In genomic region chr8:75215931-75216330, GRCm38 (mm10) we compare ENCODE assay signal across 21 mouse cellular contexts. TPM values are rescaled to one million over a fixed set of nuclear protein-coding genes. Genes with fewer than 3 reads are reported as not detected.
DNase-seq lines count a peak whose midpoint lies in the region; ATAC-seq and TF ChIP-seq lines count a peak whose summit lies in the region.
"Had no signal": no experiment of that assay in that cellular context is flagged by ENCODE, and none has a peak within 500 bp of the region (broad histone marks: within the 10 kb centered on the region; RNA-seq: fewer than 3 reads in every experiment).

No protein-coding gene starts in this region.

- ATAC-seq in cerebellum, adult (ENCODE audit: insufficient number of reproducible peaks, low FRiP score, low TSS enrichment), result no peak
- no peak for ATAC-seq in liver, postnatal 0 days
- ATAC-seq in stomach, embryonic 15.5 days (ENCODE audit: insufficient read depth, low FRiP score, low read depth), result peak; percentile 12; the same call in 1 of the 2 replicates
- no peak for ATAC-seq in hindbrain, postnatal 0 days
- ATAC-seq: forebrain, embryonic 13.5 days had no signal

- DNase-seq in cerebellum, adult 18-20 months, result peak; percentile 28 to 44
- DNase-seq in liver, postnatal 0 days, result peak; percentile 12
- DNase-seq in liver, result no peak
- peak; percentile 40 to 49 for DNase-seq in cerebellum, postnatal 14 days
- no peak for DNase-seq in hindbrain, postnatal 0 days (ENCODE audit: low spot score)
- no peak for DNase-seq in adrenal gland, adult 2 months
- DNase-seq: adrenal gland, adult 8-10 months; gastrocnemius, postnatal 36 days; kidney, adult 8-10 months; kidney, postnatal 36 days; left cerebral cortex, postnatal 4 days; liver, embryonic 13.5 days; midbrain, embryonic 14.5 days; thymus, postnatal 36 days had no signal

- TF ChIP-seq EP300 in liver, postnatal 0 days (IDR thresholded peaks at IDR 0.05; ENCODE audit: low read depth), result no peak

- no peaks in the 10 kb centered on the region for H3K36me3 ChIP-seq in liver, postnatal 0 days (replicated peaks; ENCODE audit: insufficient read depth, low read length)
- no peaks in the 10 kb centered on the region for H3K36me3 ChIP-seq in stomach, embryonic 15.5 days
- H3K36me3 ChIP-seq in hindbrain, postnatal 0 days (ENCODE audit: insufficient read depth, low read length), result no peaks in the 10 kb centered on the region
- H3K36me3 ChIP-seq: hindbrain, embryonic 15.5 days; liver, embryonic 13.5 days had no signal

- no peak for TF ChIP-seq CTCF in liver, postnatal 0 days (IDR thresholded peaks at IDR 0.05; ENCODE audit: low read depth)
- no peak for TF ChIP-seq CTCF in hindbrain, postnatal 0 days (IDR thresholded peaks at IDR 0.05; ENCODE audit: low read depth)

- H3K9ac ChIP-seq in liver, postnatal 0 days (replicated peaks), result no peak overlapping the region
- no peak overlapping the region for H3K9ac ChIP-seq in stomach, embryonic 15.5 days
- no peak overlapping the region for H3K9ac ChIP-seq in hindbrain, postnatal 0 days (replicated peaks; ENCODE audit: low read length)
- H3K9ac ChIP-seq: forebrain, embryonic 13.5 days; hindbrain, embryonic 15.5 days; liver, embryonic 13.5 days had no signal

- WGBS in liver, postnatal 0 days (ENCODE audit: insufficient replicate concordance), result 24% methylated on average over 5 of the region's 5 CpGs
- 10% methylated on average over 5 of the region's 5 CpGs for WGBS in stomach, embryonic 15.5 days
- 23% methylated on average over 5 of the region's 5 CpGs for WGBS in hindbrain, postnatal 0 days

- H3K4me3 ChIP-seq in liver, postnatal 0 days (ENCODE audit: low read depth, low read length), result no peak overlapping the region
- H3K4me3 ChIP-seq in stomach, embryonic 15.5 days (replicated peaks), result no peak overlapping the region
- H3K4me3 ChIP-seq in hindbrain, postnatal 0 days (ENCODE audit: low read length), result no peak overlapping the region
- H3K4me3 ChIP-seq: forebrain, embryonic 13.5 days; hindbrain, embryonic 15.5 days; liver, embryonic 13.5 days had no signal

- H3K4me1 ChIP-seq in liver, postnatal 0 days (ENCODE audit: insufficient read depth), result peaks cover 9% of the 10 kb centered on the region; the same call in 1 of the 2 replicates
- peaks cover 21% of the 10 kb centered on the region for H3K4me1 ChIP-seq in stomach, embryonic 15.5 days
- H3K4me1 ChIP-seq in hindbrain, postnatal 0 days (ENCODE audit: insufficient read depth, low read length), result peaks cover 13% of the 10 kb centered on the region

- peaks cover 53% of the 10 kb centered on the region for H3K27me3 ChIP-seq in liver, postnatal 0 days (ENCODE audit: insufficient read depth, low read length)
- H3K27me3 ChIP-seq in stomach, embryonic 15.5 days (replicated peaks), result peaks cover 29% of the 10 kb centered on the region
- peaks cover 23% of the 10 kb centered on the region; the same call in 1 of the 2 replicates for H3K27me3 ChIP-seq in hindbrain, postnatal 0 days (ENCODE audit: insufficient read depth, low read length)

- H3K4me2 ChIP-seq in liver, postnatal 0 days (ENCODE audit: low read depth, low read length), result no peak overlapping the region
- H3K4me2 ChIP-seq in stomach, embryonic 15.5 days, result no peak overlapping the region
- H3K4me2 ChIP-seq in hindbrain, postnatal 0 days (ENCODE audit: low read depth, low read length), result no peak overlapping the region
- H3K4me2 ChIP-seq: forebrain, embryonic 13.5 days; heart, embryonic 11.5 days; hindbrain, embryonic 15.5 days; liver, embryonic 13.5 days had no signal

- no peaks in the 10 kb centered on the region for H3K9me3 ChIP-seq in liver, postnatal 0 days (ENCODE audit: low read length)
- H3K9me3 ChIP-seq in stomach, embryonic 15.5 days, result no peaks in the 10 kb centered on the region
- H3K9me3 ChIP-seq in hindbrain, postnatal 0 days (ENCODE audit: low read length), result no peaks in the 10 kb centered on the region
- H3K9me3 ChIP-seq: forebrain, embryonic 13.5 days; hindbrain, embryonic 15.5 days; liver, embryonic 13.5 days had no signal

- no peak overlapping the region for H3K27ac ChIP-seq in liver, postnatal 0 days (ENCODE audit: low read depth)
- H3K27ac ChIP-seq in stomach, embryonic 15.5 days, result no peak overlapping the region
- no peak overlapping the region for H3K27ac ChIP-seq in hindbrain, postnatal 0 days
- H3K27ac ChIP-seq: forebrain, embryonic 13.5 days; hindbrain, embryonic 15.5 days; liver, embryonic 13.5 days had no signal

RNA-seq across cellular contexts. Expression of gene Rasd2, which starts 2.2 kb away (rescaled TPM):
- polyA plus RNA-seq in liver, postnatal 0 days (2015; fragmentation: Nextera tagmentation; extraction: Ambion mirVana), result 0.09 TPM in 2 replicates
- polyA plus RNA-seq in stomach, embryonic 15.5 days (2015; fragmentation: Nextera tagmentation; extraction: Ambion mirVana), result 1.4 and 2.1 TPM in 2 replicates
- total RNA-seq in hindbrain, postnatal 0 days (2014; rRNA removed), result 7.2 and 9.5 TPM in 2 replicates
- polyA plus RNA-seq in hindbrain, postnatal 0 days (2015; fragmentation: Nextera tagmentation; extraction: Ambion mirVana), result 3.6 TPM in 2 replicates
- 1 to 10 TPM; 1.5 to 4.8 TPM for total RNA-seq in adrenal gland, adult 2 months (2021)
- polyA plus RNA-seq in adrenal gland, adult 2 months (2012; rRNA removed), result 2.9 and 3.3 TPM in 2 replicates
- total RNA-seq: CH12.LX; common myeloid progenitor, adult 5-6 weeks had no signal
- polyA plus RNA-seq: liver, embryonic 13.5 days had no signal

Comparison
In these comparisons a context has a peak if more than half of its experiments do, and no peak if none do; other contexts are left out.
1. DNase-seq: peak in cerebellum, adult 18-20 months (2 of 2), liver, postnatal 0 days (single experiment) and cerebellum, postnatal 14 days (2 of 2); none in liver (single experiment), hindbrain, postnatal 0 days (single experiment) and adrenal gland, adult 2 months (single experiment).